Mouse (Mus musculus) MEL (cell line): ENCODE data around the gene Hspa1a. TPM values are rescaled to one million over a fixed set of nuclear protein-coding genes. Genes with fewer than 3 reads are reported as not detected.
A peak's percentile ranks its signal among the peaks of the same experiment; 100 is the strongest.

Source experiments
- DNase-seq: peaks from one replicate; pipeline ENCODE4 v3.0.0; 2011; ENCODE audit warnings: low read depth, low spot score
- H3K27ac ChIP-seq: 2 replicates; pipeline ENCODE4 v1.5.1; 2012; ENCODE audit warnings: low read depth, mild to moderate bottlenecking, control low read depth, low read length, moderate library complexity; ENCODE audit not compliant: control insufficient read depth
- H3K27me3 ChIP-seq, 2 experiments: fragments of 150-350 bp in 1 of 2; sonication (generic) in 1 of 2; 2 replicates each; pipeline ENCODE4 v1.6.1; 2012; ENCODE audit warnings: low read length in 2 of 2, mild to moderate bottlenecking in 2 of 2, improper control_type of control experiment in 1 of 2, moderate library complexity in 1 of 2; ENCODE audit not compliant: insufficient read depth in 2 of 2, control insufficient read depth in 1 of 2
- H3K36me3 ChIP-seq, 2 experiments: 2 replicates each; pipeline ENCODE4 v1.6.1; 2012 to 2014; ENCODE audit warnings: low read length in 2 of 2, improper control_type of control experiment in 1 of 2, inconsistent platforms in 1 of 2, mild to moderate bottlenecking in 1 of 2; ENCODE audit not compliant: insufficient read depth in 2 of 2, control insufficient read depth in 1 of 2
- H3K4me1 ChIP-seq, 2 experiments: fragments of 150-350 bp in 1 of 2; sonication (generic) in 1 of 2; 2 replicates each; pipeline ENCODE4 v1.6.1; 2012; ENCODE audit warnings: low read length in 2 of 2, improper control_type of control experiment in 1 of 2, mild to moderate bottlenecking in 1 of 2; ENCODE audit not compliant: insufficient read depth in 2 of 2, control insufficient read depth in 1 of 2
- H3K4me3 ChIP-seq, 2 experiments: fragments of 150-350 bp in 1 of 2; sonication (generic) in 1 of 2; 2 replicates each; pipeline ENCODE4 v1.5.1; 2012; ENCODE audit warnings: low read depth in 2 of 2, low read length in 2 of 2, mild to moderate bottlenecking in 2 of 2, moderate library complexity in 2 of 2, control low read depth in 1 of 2, improper control_type of control experiment in 1 of 2; ENCODE audit not compliant: control insufficient read depth in 1 of 2, insufficient read depth in 1 of 2
- H3K79me2 ChIP-seq: 2 replicates; pipeline ENCODE4 v1.6.1; 2012; ENCODE audit warnings: mild to moderate bottlenecking, low read length, moderate library complexity; ENCODE audit not compliant: control insufficient read depth, poor library complexity, insufficient read depth
- H3K9ac ChIP-seq: 2 replicates; pipeline ENCODE4 v1.6.1; 2012; ENCODE audit warnings: low read depth, mild to moderate bottlenecking, control low read depth, low read length, moderate library complexity; ENCODE audit not compliant: control insufficient read depth, poor library complexity, severe bottlenecking
- H3K9me3 ChIP-seq: fragments of 150-350 bp; sonication (generic); replicated peaks from 2 replicates; pipeline ENCODE4 v1.6.1; 2012; ENCODE audit warnings: mild to moderate bottlenecking, low read length, improper control_type of control experiment, moderate library complexity; ENCODE audit not compliant: insufficient read depth
- CTCF ChIP-seq, 3 experiments: IDR thresholded peaks in 2 of 3; conservative IDR thresholded peaks in 1 of 3; 2 replicates each; pipeline ENCODE4 v1.5.1; 2011 to 2012; ENCODE audit warnings: low read length in 3 of 3, low read depth in 2 of 3, mild to moderate bottlenecking in 2 of 3, improper control_type of control experiment in 1 of 3, inconsistent platforms in 1 of 3, mixed read lengths in 1 of 3, moderate library complexity in 1 of 3; ENCODE audit not compliant: control insufficient read depth in 1 of 3, insufficient read depth in 1 of 3, poor library complexity in 1 of 3, severe bottlenecking in 1 of 3
- ELF1 ChIP-seq: IDR thresholded peaks from 2 replicates; pipeline ENCODE4 v1.6.1; 2014; ENCODE audit warnings: low read depth, mild to moderate bottlenecking, inconsistent platforms, low read length, improper control_type of control experiment, moderate library complexity
- RAD21 ChIP-seq: IDR thresholded peaks from 2 replicates; pipeline ENCODE4 v1.6.1; 2011; ENCODE audit warnings: mild to moderate bottlenecking, low read depth, low read length, improper control_type of control experiment
- SMC3 ChIP-seq: IDR thresholded peaks from 2 replicates; pipeline ENCODE4 v1.6.1; 2011; ENCODE audit warnings: low read depth, low read length, improper control_type of control experiment
- polyA plus RNA-seq, 2 experiments: library from polyadenylated mRNA; stranded (reverse) in 1 of 2; unstranded in 1 of 2; fragments of >175 nt in 1 of 2; fragments of >200 nt in 1 of 2; gene quantifications; 2 replicates each; pipeline versions ENCODE4 v1.2.1 to v1.2.4; 2012; ENCODE audit warnings: low replicate concordance in 2 of 2, low read depth in 1 of 2; ENCODE audit not compliant: insufficient read length in 2 of 2, insufficient read depth in 1 of 2, missing spikeins in 1 of 2
- total RNA-seq: library from RNA; depleted of rRNA; stranded (reverse); fragments of 300-350 nt; gene quantifications from 2 replicates; pipeline ENCODE4 v1.2.3, GENCODE M21; 2012; rRNA removed

The Hspa1a gene
- total and polyA plus RNA-seq, 3 experiments: not detected

- Histone ChIP-seq H3K4me3 (no peak overlapping the region), H3K79me2 (no peaks in the 10 kb centered on the region), H3K27me3 (no peaks in the 10 kb centered on the region), H3K9ac (no peak overlapping the region), H3K9me3 (no peaks in the 10 kb centered on the region), H3K4me1 (peaks cover 2 to 10% of the 10 kb centered on the region in 2 experiments; a peak in 2 of 4 replicates), H3K36me3 (no peaks in the 10 kb centered on the region; a peak in 1 of 4 replicates), H3K27ac (no peak overlapping the region)
- peak; percentile 49 for DNase-seq
- TF ChIP-seq CTCF (IDR thresholded peaks at IDR 0.05 in 2 of 3, conservative IDR thresholded peaks at IDR 0.05 in 1 of 3; ENCODE audit: control insufficient read depth in 1 of 3, insufficient read depth in 1 of 3, low read depth in 2 of 3, low read length in 3 of 3, poor library complexity in 1 of 3, severe bottlenecking in 1 of 3) (peak; percentile 38 to 64 (median 54); a peak in 5 of 6 replicates), RAD21 (peak; percentile 34), ELF1 (no peak), SMC3 (peak; percentile 70)
Measured at GRCm38 (mm10) chr17:34922939-34923338, 49.0 kb downstream of the Hspa1a start.

Other genes starting within 250 kb of the Hspa1a start
Only the 30 nearest of the 43 such genes appear.
- gene Stk19, start 135.2 kb downstream of the Hspa1a start, total RNA-seq: 33.6 and 43.3 TPM in 2 replicates
- 10 to 100 TPM in 1 of 2 experiments, not detected in 1; 56.5 TPM for gene Stk19, start 135.2 kb downstream of the Hspa1a start, polyA plus RNA-seq
- gene Dxo, start 135.1 kb downstream of the Hspa1a start, total RNA-seq: 15.2 and 18.0 TPM in 2 replicates
- 10 to 100 TPM in 1 of 2 experiments, not detected in 1; 39.7 TPM for gene Dxo, start 135.1 kb downstream of the Hspa1a start, polyA plus RNA-seq
- gene Skiv2l, start 121.9 kb downstream of the Hspa1a start, total RNA-seq: 29.6 and 34.9 TPM in 2 replicates
- gene Skiv2l, start 121.9 kb downstream of the Hspa1a start, polyA plus RNA-seq: 10 to 100 TPM in 1 of 2 experiments, not detected in 1; 47.0 TPM
- gene Nelfe, start 121.8 kb downstream of the Hspa1a start, total RNA-seq: 58.8 and 67.6 TPM in 2 replicates
- 100 to 1,000 TPM in 1 of 2 experiments, not detected in 1; 192 TPM for gene Nelfe, start 121.8 kb downstream of the Hspa1a start, polyA plus RNA-seq
- gene Cfb, start 109.6 kb downstream of the Hspa1a start, total RNA-seq: 0.19 and 0.20 TPM in 2 replicates
- gene Cfb, start 109.6 kb downstream of the Hspa1a start, polyA plus RNA-seq: 1 to 10 TPM in 1 of 2 experiments, not detected in 1; 3.1 TPM
- 6.6 and 7.6 TPM in 2 replicates for gene Zbtb12, start 92.7 kb downstream of the Hspa1a start, total RNA-seq
- 10 to 100 TPM in 1 of 2 experiments, not detected in 1; 24.3 TPM for gene Zbtb12, start 92.7 kb downstream of the Hspa1a start, polyA plus RNA-seq
- not detected in 2 replicates for gene Gm20547, start 90.1 kb downstream of the Hspa1a start, total RNA-seq
- under 1 TPM in 1 of 2 experiments, not detected in 1; 0.03 TPM for gene Gm20547, start 90.1 kb downstream of the Hspa1a start, polyA plus RNA-seq
- 1.6 and 2.2 TPM in 2 replicates for gene C2, start 73.9 kb downstream of the Hspa1a start, total RNA-seq
- 1 to 10 TPM in 1 of 2 experiments, not detected in 1; 9.4 TPM for gene C2, start 73.9 kb downstream of the Hspa1a start, polyA plus RNA-seq
- 66.6 and 67.4 TPM in 2 replicates for gene Ehmt2, start 73.7 kb downstream of the Hspa1a start, total RNA-seq
- 100 to 1,000 TPM in 1 of 2 experiments, not detected in 1; 113 TPM for gene Ehmt2, start 73.7 kb downstream of the Hspa1a start, polyA plus RNA-seq
- gene Slc44a4, start 57.7 kb downstream of the Hspa1a start, total RNA-seq: 0.12 TPM in 1 of 2 replicates, not detected in the other
- under 1 TPM in 1 of 2 experiments, not detected in 1; 0.06 TPM for gene Slc44a4, start 57.7 kb downstream of the Hspa1a start, polyA plus RNA-seq
- gene Neu1, start 40.9 kb downstream of the Hspa1a start, total RNA-seq: 6.5 and 7.0 TPM in 2 replicates
- gene Neu1, start 40.9 kb downstream of the Hspa1a start, polyA plus RNA-seq: 1 to 10 TPM in 1 of 2 experiments, not detected in 1; 7.9 TPM
- 0.04 TPM in 1 of 2 replicates, not detected in the other for gene Hspa1b, start 12.9 kb downstream of the Hspa1a start, total RNA-seq
- gene Hspa1b, start 12.9 kb downstream of the Hspa1a start, polyA plus RNA-seq: not detected
- not detected in 2 replicates for gene Gm20481, start 2.2 kb downstream of the Hspa1a start, total RNA-seq
- gene Gm20481, start 2.2 kb downstream of the Hspa1a start, polyA plus RNA-seq: not detected
- 0.07 and 0.15 TPM in 2 replicates for gene Hspa1l, start 547 bp upstream of the Hspa1a start, total RNA-seq
- 1 to 10 TPM in 1 of 2 experiments, not detected in 1; 1.6 TPM for gene Hspa1l, start 547 bp upstream of the Hspa1a start, polyA plus RNA-seq
- gene Lsm2, start 9.7 kb upstream of the Hspa1a start, total RNA-seq: 50.6 and 57.9 TPM in 2 replicates
- 100 to 1,000 TPM in 1 of 2 experiments, not detected in 1; 180 TPM for gene Lsm2, start 9.7 kb upstream of the Hspa1a start, polyA plus RNA-seq
- gene Vars, start 28.8 kb upstream of the Hspa1a start, total RNA-seq: 149 and 158 TPM in 2 replicates
- gene Vars, start 28.8 kb upstream of the Hspa1a start, polyA plus RNA-seq: 100 to 1,000 TPM in 1 of 2 experiments, not detected in 1; 251 TPM
- gene Vwa7, start 44.4 kb upstream of the Hspa1a start, total RNA-seq: 9.7 and 10.4 TPM in 2 replicates
- 1 to 10 TPM in 1 of 2 experiments, not detected in 1; 9.8 TPM for gene Vwa7, start 44.4 kb upstream of the Hspa1a start, polyA plus RNA-seq
- 161 and 164 TPM in 2 replicates for gene Sapcd1, start 55.9 kb upstream of the Hspa1a start, total RNA-seq
- gene Sapcd1, start 55.9 kb upstream of the Hspa1a start, polyA plus RNA-seq: 100 to 1,000 TPM in 1 of 2 experiments, not detected in 1; 124 TPM
- gene Msh5, start 74.6 kb upstream of the Hspa1a start, total RNA-seq: 17.9 and 26.3 TPM in 2 replicates
- gene Msh5, start 74.6 kb upstream of the Hspa1a start, polyA plus RNA-seq: 10 to 100 TPM in 1 of 2 experiments, not detected in 1; 29.0 TPM
- gene Clic1, start 77.8 kb upstream of the Hspa1a start, total RNA-seq: 285 and 333 TPM in 2 replicates
- gene Clic1, start 77.8 kb upstream of the Hspa1a start, polyA plus RNA-seq: 100 to 1,000 TPM; 309 to 335 TPM
- gene Ddah2, start 86.9 kb upstream of the Hspa1a start, total RNA-seq: 9.9 and 11.1 TPM in 2 replicates
- 1 to 10 TPM in 1 of 2 experiments, not detected in 1; 8.6 TPM for gene Ddah2, start 86.9 kb upstream of the Hspa1a start, polyA plus RNA-seq
- gene Ly6g6c, start 93.2 kb upstream of the Hspa1a start, total RNA-seq: not detected in 2 replicates
- gene Ly6g6c, start 93.2 kb upstream of the Hspa1a start, polyA plus RNA-seq: under 1 TPM in 1 of 2 experiments, not detected in 1; 0.24 TPM
- gene Mpig6b, start 94.0 kb upstream of the Hspa1a start, total RNA-seq: not detected in 2 replicates
- gene Mpig6b, start 94.0 kb upstream of the Hspa1a start, polyA plus RNA-seq: not detected
- gene Ly6g6e, start 104.7 kb upstream of the Hspa1a start, total RNA-seq: 0.23 TPM in 1 of 2 replicates, not detected in the other
- not detected for gene Ly6g6e, start 104.7 kb upstream of the Hspa1a start, polyA plus RNA-seq
- 2.1 and 5.5 TPM in 2 replicates for gene Ly6g6d, start 105.9 kb upstream of the Hspa1a start, total RNA-seq
- 1 to 10 TPM in 1 of 2 experiments, not detected in 1; 4.4 TPM for gene Ly6g6d, start 105.9 kb upstream of the Hspa1a start, polyA plus RNA-seq
- gene Ly6g6f, start 113.5 kb upstream of the Hspa1a start, total RNA-seq: 1.4 and 3.0 TPM in 2 replicates
- under 1 TPM in 1 of 2 experiments, not detected in 1; 0.88 TPM for gene Ly6g6f, start 113.5 kb upstream of the Hspa1a start, polyA plus RNA-seq
- gene Abhd16a, start 117.1 kb upstream of the Hspa1a start, total RNA-seq: 86.9 and 126 TPM in 2 replicates
- 10 to 100 TPM in 1 of 2 experiments, not detected in 1; 96.1 TPM for gene Abhd16a, start 117.1 kb upstream of the Hspa1a start, polyA plus RNA-seq
- gene Ly6g5c, start 136.1 kb upstream of the Hspa1a start, total RNA-seq: not detected in 2 replicates
- not detected for gene Ly6g5c, start 136.1 kb upstream of the Hspa1a start, polyA plus RNA-seq
- 0.49 and 0.65 TPM in 2 replicates for gene Ly6g5b, start 143.3 kb upstream of the Hspa1a start, total RNA-seq
- 1 to 10 TPM in 1 of 2 experiments, not detected in 1; 1.4 TPM for gene Ly6g5b, start 143.3 kb upstream of the Hspa1a start, polyA plus RNA-seq
- gene Gpank1, start 149.3 kb upstream of the Hspa1a start, total RNA-seq: 44.7 and 44.9 TPM in 2 replicates
- 10 to 100 TPM in 1 of 2 experiments, not detected in 1; 40.4 TPM for gene Gpank1, start 149.3 kb upstream of the Hspa1a start, polyA plus RNA-seq